Mouse (Mus musculus) adipocyte (in vitro differentiated cells): ENCODE measurements at regions not wholly inside any gene's neighbourhood (a gene's known extent, or its start where the extent isn't known, plus 50 kb on each side); places are given as distances from the start of the nearest gene placed in this dataset.

Experiments
- DNase-seq: peaks from one replicate; pipeline ENCODE4 v3.0.0-alpha.2; 2016; ENCODE audit warnings: low spot score

DNA sequence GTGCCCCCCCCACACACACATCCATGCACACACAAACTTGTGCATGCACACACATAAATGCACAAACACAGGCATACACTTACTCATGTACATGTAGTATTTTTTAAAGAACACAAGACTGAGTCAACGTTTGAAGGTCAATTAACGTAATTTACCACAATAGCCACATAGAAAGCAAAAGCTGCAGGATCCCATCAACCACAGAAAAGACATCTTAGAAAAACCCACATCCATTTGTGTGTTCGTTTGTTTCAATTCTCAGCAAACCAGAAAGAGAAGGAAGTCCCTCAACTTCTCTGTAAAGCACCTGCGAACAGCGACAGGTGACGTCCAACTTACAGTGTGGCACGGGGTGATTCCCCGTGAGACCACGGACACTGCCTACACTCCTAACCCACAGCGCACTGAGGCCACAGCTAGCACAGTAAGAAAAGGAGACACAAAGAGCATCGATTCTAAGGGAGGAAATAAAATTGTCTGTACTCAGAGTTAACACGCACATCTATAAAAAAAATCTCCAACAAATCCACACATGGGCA, 53.8 kb downstream of the Dio3 start:
- DNase-seq, result no peak

DNA sequence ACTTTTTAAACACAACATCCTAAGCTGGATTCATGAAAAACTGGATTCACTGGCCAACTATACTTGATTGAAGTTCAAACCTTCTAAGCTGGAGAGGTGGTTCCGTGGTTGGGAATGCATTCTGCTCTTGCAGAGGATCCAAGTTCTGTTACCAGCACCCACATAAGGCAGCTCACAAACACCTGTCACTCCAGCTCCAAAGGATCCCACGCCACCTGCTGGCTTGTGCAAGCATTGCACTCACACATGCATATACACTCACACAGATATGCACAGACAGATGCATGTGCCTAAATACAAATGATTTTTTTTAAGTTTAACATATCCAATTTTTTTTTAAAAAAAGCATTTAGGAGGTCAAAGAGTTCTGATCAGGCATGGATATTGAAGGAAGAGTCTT, 55.7 kb downstream of the Dio3 start:
- no peak for DNase-seq

DNA sequence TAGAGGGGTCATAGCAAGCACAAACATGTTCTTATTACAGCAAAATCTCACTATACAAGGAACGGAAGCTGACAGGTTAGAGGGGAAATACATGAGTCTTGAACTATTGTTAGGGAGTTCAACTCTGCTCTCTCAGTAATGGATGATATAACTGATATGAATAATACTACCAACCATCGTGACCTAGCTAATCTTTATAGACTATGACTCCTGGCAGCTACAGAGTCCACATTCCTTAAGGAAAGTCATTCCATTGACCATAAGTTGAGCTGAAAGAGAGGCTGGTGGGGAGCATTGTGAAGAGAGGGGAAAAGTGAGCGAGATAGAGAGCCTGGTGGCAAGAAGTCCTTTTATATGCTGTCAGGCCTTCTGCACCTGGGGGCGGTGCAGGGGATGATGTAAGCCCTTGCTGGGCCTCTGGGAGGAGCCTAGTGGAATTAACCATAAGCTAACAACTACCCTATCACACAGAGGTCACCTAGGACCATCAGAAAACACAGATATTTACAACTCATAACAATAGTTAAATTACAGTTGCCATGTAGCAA, 65.5 kb downstream of the Dio3 start:
- no peak for DNase-seq

DNA sequence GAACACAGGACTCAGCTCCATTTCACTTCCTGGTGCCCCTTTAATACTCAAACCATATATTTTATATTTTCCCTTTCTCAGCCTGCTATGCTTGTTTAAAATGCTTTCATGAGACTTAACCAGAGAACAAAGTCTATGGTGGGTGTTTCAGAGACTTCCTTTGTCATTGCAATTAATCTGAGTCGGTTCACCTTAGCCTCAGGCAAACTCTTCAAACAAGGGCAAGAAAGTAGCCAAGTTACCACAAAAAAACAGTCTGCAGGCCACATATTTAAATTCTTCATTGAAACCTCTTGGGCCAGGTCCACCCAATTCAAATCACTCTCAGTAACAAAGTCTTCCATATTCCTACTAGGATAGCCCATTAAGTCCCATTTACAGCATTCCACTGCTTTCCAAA, 70.8 kb downstream of the Dio3 start:
- DNase-seq, result no peak

DNA sequence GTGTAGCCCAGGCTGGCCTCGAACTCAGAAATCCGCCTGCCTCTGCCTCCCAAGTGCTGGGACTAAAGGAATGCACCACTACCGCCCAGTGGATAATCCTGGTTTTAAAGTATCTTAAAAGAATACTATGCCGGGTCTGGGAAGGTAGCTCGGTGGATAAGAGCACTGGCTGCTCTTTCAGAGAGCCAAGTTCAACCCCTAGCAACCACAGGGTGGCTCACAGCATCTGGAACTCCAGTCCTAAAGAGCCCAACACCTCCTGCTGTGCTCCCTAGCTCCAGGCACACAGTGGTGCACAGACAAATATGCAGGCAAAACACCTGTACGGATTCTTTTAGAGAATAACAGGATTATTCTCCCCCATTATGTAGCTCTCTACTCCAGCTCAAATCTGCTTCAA, 77.0 kb downstream of the Dio3 start:
- DNase-seq, result no peak

DNA sequence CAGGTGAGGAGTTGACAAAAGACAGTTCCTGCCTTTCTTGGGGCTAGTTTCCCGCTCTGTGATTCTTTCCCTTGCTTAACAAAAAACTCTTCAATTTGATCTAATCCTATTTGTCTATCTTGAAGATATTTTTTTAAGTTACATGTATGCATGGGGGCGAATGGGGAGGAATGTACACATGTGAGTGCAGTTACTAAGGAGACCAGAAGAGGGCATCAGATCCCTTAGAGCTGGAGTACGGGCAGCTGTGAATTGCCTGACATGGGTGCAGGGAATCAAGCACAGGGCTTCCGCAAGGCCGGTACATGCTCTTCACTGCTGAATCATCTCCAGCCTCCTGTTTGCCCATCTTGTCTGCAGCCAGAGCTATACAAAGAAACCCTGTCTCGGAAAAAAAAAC, 79.8 kb upstream of the Ppp2r5c start:
- DNase-seq, result no peak

DNA sequence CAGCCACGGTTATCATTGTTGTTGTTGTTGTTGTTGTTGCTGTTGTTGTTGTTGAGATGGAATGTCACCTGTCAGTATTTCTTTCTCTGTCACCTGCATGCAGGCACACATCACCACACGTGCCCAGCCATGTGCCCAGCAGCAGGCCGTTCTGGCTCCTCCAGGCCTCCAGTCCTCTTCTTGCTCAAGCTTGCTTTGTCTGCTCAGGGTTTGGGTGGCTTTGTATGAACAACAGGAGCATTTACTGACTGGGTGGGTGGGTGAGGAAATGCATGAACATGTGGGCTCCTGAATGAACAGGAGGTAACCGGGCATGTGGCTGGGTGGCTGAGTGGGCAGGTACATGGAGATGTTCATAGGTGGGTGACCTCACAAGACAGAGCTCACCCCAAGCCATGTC, 79.1 kb upstream of the Ppp2r5c start:
- DNase-seq, result no peak

DNA sequence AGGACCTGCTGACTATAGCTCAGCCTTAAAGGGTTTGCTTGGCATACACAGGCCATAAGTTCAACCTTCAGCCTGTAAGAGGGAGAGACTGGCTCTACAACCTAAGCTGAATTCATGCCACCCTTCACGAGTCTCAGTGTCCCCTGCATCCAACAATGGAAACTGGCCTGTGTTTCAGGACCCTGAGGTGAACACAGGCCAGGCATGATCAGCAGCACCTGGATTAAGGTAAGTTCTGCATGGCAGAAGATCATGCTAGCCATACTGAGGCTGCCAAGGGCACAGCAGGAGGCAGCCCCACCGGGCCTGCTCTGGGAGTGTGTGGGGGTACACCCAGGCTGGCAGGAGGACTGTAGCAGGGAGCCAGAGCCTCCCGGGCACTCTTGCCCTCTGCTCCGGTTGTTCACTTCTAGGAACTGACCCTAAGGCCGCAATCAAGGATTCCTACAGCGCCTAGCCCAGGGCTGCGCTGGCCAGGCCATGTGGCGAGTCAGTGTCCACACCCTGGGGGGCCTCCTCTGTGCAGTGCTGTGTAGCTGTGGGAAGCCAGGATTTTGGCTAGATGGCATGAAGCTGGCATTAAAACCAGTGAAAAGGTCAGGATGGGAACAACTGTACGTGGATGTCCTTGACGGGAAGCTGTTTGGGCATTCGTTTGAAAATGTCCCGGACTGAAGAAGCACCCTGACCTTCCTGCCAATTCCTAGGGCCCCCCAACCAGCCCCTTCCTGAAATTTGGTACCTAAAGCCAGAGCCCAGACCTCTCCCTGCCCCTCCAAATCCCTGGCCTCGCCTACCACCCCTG, 74.8 kb upstream of the Ppp2r5c start:
- DNase-seq, result no peak

DNA sequence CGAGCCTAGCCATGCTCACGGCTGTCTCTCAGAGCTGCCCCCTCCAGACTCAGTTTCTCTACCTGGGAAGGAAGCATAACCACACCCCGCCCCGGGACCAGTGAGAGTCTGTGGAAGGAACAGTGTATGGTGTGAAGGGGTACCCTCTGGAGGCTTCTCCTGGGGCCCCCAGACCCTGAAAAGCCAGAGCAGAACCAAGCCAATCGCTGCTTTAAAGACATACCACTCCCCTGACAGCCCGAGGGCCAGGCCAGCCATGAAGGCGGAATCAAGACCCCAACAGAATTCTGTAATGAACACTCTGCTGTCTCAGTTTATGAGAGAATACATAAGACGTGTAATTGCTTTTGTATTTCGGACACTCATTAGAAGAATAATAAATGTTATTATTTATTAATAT, 73.9 kb upstream of the Ppp2r5c start:
- no peak for DNase-seq

DNA sequence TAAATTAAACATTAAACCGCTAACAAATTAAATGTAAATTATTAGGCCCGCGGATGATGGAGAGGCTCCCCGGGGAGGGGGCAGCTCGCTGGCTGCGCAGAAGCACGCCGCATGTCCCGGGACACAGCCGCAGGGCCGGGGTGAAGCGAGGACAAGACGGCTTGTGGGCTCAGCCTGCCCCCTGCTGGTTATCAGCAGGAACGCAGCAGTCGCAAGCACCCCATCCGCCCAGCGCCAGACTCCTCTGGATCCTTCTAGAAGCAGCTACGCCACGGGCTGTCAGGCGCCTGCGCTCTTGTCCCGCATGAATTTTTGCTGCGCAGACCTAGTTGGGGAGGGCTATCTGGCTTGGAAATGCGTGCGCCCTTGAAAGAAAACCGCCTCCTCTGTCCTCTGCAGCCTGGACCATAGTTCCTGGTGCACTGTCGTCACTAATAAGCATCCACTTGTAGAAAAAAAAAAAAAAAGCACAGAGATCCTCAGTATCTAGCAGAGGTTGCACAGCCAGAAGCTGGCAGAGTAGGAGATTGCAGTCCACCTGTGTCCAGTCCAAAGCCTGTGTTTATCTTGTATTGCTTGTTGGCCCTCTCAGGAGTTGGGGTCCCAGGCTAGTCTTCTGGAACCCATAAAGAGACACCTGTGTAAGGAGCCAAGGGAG, 73.4 kb upstream of the Ppp2r5c start:
- peak; percentile 88 for DNase-seq

DNA sequence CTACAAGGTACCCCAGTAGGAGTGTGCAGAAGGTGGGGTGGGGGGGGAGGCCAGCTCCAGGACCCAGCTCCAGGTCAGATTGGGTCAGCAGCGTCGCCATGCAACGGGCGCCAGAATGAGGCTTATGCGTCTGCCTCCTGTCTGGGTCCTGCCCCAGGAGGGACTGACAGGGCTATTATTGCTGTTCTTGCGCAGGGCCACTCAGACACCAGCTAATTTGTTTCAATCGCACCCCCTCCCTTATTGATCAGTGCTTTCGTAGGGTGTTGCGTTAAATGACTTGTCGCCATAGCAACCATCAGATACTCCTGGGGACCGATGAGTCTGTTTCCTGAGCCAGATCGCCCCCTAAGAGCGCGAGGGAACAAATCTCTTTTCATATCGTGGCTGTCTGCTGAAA, 71.8 kb upstream of the Ppp2r5c start:
- no peak for DNase-seq

DNA sequence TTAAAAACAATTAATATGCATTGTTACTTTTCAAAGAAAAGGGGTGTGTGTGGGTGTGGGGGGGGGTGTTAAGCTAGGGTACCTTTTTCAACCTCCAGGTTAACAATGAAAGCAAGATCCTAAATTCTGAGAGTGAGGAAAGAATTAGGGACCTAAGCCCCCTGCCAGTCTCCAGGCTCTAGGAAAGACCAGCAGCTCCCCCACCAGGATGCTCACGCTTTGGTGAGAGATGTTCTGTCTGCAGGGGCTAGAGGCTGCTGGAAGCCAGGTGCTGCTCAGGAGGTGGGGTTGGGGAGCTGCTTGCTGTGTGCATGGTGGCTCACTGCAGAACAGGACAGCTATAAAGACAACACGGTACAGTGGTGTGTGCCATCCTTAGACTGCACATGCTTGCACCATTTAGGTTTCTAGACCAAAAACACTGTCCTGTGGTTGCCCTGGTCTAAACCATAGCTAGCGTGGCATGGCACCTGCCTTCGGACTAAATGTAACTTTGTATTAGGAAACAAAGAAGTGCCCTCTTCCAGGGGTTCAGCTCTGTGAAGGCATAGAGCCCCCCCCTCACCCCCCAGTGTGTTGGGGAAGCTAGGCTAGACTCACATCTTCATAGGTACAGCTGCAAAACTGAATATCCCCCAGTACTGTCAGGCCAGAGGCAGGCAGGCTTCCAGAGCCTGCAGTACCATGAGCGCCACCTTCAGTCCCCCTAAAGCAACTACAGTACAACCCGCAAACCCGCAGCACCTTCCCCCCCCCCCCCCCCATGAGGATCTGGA, 70.7 kb upstream of the Ppp2r5c start:
- no peak for DNase-seq

DNA sequence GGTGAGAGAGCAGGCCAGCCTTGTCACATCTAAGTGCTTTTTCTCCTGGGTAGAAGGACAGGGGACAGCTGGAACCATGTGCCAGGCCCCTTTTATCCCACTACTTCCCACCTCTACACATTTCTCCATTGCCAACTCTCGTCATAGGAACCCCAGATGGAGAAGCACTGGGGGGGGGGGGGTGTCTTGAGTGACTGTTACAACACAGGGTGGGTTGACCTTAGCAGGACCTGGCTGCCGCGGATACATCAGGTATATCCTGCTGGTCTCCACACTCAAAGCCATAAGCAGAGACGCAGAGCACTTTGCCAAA, 70.1 kb upstream of the Ppp2r5c start:
- no peak for DNase-seq

DNA sequence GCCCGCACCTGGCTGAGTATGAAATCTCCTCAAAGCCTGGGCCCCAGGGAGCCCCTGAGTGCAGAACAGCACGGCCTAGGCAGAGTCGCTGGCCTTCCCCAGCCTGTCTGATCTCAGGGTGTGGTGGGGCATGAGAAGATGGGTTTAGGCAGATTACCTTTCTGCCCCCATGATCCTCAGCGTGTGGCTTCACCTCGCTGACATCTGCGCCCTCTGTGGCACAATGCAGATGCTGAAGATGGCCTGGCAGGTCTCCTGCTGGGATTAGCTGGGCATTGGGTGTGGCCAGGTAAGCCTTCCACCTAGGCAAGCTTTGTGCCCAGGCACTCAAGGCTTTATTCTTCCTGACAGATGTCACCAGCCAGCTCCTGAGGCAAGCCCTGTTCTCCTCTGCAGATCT, 69.6 kb upstream of the Ppp2r5c start:
- no peak for DNase-seq

DNA sequence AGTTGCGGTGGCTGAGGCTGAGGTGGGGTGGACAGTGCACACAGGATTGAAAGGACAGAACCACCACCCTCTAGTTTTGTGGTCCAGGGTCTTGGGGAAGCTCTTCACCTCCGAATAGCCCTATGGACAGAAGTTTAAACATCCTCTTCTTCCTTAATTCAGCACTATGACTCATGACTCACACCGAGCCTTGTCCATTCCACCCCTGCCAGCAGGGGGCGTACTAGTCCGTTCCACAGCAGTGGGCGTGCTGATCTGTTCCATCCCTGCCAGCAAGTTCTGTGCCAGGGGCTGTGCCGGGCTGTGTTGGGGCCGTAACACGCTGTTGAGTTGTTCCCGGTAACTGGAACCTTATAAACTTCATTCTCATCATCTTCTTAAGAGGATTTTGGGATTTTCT, 69.2 kb upstream of the Ppp2r5c start:
- peak; percentile 50 for DNase-seq

DNA sequence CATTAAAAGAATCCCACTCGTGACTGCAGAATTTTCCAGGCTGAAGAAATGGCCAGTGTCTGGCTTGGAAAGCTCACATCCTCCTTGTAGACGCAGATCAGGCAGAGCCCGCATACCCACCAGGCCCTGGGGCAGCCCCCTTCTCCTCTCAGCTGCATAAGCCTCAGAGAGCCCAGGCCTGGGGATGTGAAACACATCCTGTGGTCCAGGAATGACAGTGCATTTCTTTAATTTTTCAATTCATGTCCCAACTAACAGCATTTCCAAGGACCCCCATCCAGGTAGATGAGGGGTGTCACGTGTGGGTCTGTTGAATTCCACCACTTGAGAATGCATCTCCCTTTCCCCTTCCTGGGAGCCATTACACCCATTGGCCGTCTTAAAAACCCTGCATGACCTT, 68.6 kb upstream of the Ppp2r5c start:
- DNase-seq, result no peak

DNA sequence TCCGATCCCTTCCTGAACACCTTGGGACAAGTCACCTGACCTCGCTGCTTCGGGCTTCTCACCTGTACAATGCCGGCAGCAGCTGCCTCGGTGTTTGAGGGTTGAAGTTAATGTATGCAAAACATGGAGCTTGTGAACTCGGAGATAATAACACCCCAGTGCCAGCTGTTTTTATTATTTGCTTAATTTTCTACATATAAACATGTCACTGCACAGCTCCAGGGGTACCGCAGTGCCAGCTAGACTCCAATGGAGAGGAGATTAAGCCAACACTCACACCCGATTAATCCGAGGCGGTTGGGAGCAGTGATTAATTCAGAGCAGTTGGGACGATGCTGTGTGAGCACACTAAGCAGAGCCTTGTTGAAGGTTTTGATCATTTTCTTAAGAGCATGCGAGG, 67.2 kb upstream of the Ppp2r5c start:
- DNase-seq, result no peak

DNA sequence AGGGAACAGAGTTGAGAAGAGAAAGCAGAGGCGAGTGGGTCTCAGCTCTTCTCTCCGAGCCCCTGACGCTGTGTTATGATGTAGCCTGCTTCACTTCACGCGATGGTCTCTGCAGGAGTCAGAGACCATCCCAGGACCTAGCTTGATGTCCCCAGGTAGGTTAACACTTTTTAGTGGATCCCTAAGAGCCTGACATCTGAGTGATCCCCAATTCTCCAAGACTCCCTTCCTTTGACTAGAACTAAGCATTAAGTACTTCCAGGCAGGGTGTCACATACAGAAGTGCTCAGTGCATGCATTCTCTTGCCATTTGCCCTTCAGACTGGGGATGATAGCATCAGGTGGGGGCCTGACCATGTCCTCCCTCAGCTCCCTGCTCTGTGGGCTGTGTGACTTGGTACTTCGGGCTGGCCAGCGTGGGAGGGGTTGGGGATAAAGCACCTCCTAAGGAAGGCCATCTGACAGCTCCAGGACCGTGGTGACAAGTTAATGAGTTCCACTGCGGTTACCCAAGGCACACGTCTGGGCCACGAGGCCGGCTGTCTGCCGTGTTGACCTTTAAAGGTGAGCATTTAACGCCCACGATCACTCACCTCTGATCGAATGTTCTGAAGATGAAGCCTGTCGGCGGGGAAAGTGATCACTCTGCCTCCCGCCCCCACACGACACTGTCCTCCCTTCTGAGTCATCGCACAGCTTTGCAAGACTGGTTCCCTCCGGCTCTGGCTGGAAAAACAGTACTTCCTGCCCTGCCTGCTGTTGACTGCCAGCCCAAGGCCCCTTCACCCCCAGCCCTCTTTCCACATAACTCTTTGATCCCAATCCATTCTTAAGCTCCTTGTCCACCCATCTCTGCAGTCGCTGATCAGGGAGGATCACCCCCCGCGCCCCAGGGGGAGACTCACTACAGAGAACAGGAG, 65.8 kb upstream of the Ppp2r5c start:
- DNase-seq, result peak; percentile 80

DNA sequence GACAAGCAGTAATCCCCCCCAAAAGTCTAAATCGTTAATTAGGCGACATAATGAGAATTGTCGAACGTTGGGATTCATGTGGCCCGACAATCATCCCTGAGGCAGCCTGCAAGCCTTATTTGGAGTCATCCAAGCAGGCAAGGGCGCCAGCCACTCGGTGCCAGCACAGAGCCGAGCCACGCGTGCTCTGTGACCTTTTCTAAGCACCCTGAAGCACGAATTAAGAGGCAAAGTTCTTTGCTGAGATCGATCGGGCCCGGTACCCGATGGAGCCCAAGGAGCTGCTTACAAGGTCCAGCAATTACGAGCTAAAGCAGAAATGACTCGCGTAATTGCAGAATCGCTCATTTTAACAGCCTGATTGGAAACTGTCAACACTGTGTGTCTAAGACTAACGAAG, 61.9 kb upstream of the Ppp2r5c start:
- no peak for DNase-seq

DNA sequence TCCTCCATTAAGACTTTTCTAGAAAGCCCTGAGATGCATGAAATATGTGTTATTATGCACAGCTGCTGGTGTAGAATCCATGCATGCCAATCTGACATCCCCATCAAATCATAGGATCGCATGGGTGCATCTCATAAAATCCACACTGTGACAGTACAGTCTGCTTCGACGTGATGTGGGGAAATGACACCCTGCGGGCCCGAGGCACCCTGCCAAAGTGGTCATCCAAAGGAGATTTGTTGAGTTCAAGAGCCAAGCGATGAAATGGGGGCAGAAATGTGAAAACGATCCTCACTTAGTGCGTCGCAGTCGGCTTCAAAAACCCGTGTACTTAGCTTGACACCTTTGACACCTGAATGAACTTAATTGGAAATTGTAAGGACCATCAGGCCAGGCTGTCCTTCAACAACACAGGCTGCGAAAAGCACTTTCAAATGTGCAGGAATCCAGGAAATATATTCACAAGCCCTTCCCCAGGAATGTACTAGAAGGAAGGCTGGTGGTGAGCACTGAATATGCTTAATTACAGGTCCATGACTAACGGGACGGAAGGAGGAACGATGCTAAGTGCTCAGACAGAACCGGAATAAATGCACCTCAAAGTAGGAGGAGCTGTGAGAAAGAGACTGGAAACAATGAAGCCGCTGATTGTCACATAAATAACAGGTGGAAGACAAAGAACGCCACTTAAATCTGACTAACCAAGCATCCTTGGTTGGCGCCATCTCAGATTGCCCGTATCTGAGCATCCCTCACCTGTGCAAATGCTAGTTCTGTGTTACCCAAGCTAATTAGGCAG, 60.9 kb upstream of the Ppp2r5c start:
- no peak for DNase-seq

DNA sequence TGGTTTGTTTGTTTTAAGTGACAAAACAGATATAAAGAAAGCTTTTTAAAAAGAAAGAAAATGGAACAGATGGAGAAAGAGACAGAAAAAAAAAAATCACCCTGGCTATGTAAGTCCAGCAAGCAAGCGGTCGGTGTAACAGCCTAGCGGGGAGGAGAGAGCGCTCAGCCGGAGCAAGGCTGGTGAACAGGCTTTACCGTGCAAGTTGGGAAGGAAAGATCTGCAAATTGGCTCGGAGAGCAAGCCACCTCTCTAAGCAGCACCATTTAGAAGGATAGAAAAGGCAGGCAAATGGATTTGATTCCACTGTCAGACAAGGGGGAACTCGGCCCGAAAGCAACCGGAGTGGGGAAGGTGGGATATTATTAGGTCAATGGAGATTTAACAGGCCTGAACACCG, 59.9 kb upstream of the Ppp2r5c start:
- DNase-seq, result no peak
